Mouse (Mus musculus) testis, adult 2 months (tissue): ENCODE results near the gene Fam149a. TPM values are rescaled to one million over a fixed set of nuclear protein-coding genes. Genes with fewer than 3 reads are reported as not detected.
A peak's percentile ranks its signal among the peaks of the same experiment; 100 is the strongest.

Experiments used
- H3K27ac ChIP-seq: fragments of 200-500 bp; 2 replicates; pipeline ENCODE4 v1.5.1; 2012; ENCODE audit warnings: low read depth, low read length; ENCODE audit not compliant: control insufficient read depth, insufficient read depth
- H3K27me3 ChIP-seq: fragments of 200-500 bp; 2 replicates; pipeline ENCODE4 v1.6.1; 2012; ENCODE audit warnings: mild to moderate bottlenecking, low read length, moderate library complexity; ENCODE audit not compliant: control insufficient read depth, insufficient read depth
- H3K36me3 ChIP-seq: fragments of 200-500 bp; 2 replicates; pipeline ENCODE4 v1.6.1; 2012; ENCODE audit warnings: mild to moderate bottlenecking, low read length; ENCODE audit not compliant: control insufficient read depth, insufficient read depth
- H3K4me1 ChIP-seq: fragments of 200-500 bp; 2 replicates; pipeline ENCODE4 v1.6.1; 2012; ENCODE audit warnings: low read length; ENCODE audit not compliant: control insufficient read depth, insufficient read depth
- H3K4me3 ChIP-seq: fragments of 200-500 bp; 2 replicates; pipeline ENCODE4 v1.5.1; 2012; ENCODE audit warnings: low read depth, mild to moderate bottlenecking, low read length, moderate library complexity, mixed read lengths; ENCODE audit not compliant: control insufficient read depth
- CTCF ChIP-seq: fragments of 200-500 bp; IDR thresholded peaks from 2 replicates; pipeline ENCODE4 v1.5.1; 2012; ENCODE audit warnings: low read depth, mild to moderate bottlenecking, inconsistent platforms, low read length, moderate library complexity; ENCODE audit not compliant: control insufficient read depth, insufficient read depth, insufficient replicate concordance
- POLR2A ChIP-seq: fragments of 200-500 bp; IDR thresholded peaks from 2 replicates; pipeline ENCODE4 v1.6.1; 2012; ENCODE audit warnings: low read depth, mild to moderate bottlenecking, inconsistent platforms, low read length, moderate library complexity; ENCODE audit not compliant: control insufficient read depth
- polyA plus RNA-seq: library from polyadenylated mRNA; depleted of rRNA; stranded (reverse); fragments of >200 nt; gene quantifications from 2 replicates; pipeline ENCODE4 v1.2.3, GENCODE M21; 2012

The Fam149a gene
- polyA plus RNA-seq, 1 experiment: 0.25 TPM

DNA sequence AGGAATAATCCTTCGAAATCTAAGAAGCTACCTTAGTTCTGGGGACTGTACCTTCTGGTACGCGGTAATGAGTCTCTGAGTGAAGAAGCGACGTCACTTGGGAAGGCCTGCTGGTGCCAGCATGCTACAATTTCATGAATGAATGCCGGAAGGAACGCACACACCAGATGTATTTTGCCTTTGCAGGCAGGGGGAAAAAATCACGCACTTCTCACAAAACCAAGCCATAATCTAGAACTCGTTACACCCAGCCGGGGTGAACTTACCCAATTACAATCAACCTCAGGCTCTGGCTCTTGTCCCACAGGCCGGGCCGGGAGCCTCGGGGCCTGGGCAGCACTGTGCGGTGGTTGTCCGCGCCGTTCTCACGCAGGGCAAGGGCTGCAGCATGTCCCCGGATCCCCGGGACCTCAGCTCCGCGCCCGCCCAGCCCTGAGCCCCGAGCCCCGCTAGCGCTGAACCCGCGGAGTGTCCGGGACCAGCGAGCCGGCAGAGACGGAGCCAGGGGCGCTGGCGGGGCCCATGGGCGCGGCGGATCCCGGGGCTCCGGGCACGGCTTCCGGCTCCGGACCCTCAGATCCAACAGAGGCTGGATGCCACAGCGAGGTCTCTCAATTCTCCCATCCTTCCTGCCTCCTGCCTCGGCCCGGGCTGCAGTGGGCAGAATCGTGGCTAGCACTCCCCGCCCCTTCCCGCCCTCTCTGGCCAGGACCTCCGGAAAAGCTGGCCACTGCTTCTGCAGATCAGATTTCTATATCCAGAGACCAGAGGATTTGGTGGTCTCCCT lies 23.8 kb downstream of the Fam149a start:
- H3K4me3 ChIP-seq: peak overlapping the region; percentile 52
- H3K36me3 ChIP-seq: no peaks in the 10 kb centered on the region
- peaks cover 11% of the 10 kb centered on the region for H3K4me1 ChIP-seq
- no peak for TF ChIP-seq POLR2A
- TF ChIP-seq CTCF: no peak
- H3K27ac ChIP-seq: no peak overlapping the region
- peaks cover 3% of the 10 kb centered on the region; the same call in 1 of the 2 replicates for H3K27me3 ChIP-seq

DNA sequence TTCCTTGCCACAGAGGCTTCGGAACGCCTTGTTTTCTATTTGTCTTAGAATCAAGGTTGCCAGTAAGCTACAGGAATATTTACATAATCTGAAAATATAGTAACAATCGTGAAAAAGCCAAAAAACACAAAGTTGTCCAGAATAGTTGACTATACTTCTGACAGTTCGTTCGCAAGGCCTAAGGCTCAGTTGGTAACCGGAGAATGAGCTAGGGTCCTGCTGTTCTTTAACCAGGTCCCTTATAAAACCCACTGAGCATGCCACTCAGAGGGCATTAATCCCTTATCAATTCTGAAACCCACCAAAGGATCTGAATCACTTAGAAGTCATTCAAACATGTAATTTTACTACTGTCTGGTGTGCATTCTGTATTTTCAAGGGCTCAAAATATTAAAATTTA lies 26.3 kb downstream of the Fam149a start:
- H3K4me3 ChIP-seq: no peak overlapping the region
- no peaks in the 10 kb centered on the region for H3K36me3 ChIP-seq
- TF ChIP-seq POLR2A: no peak
- no peak for TF ChIP-seq CTCF
- no peak overlapping the region for H3K27ac ChIP-seq
- peaks cover 3% of the 10 kb centered on the region; the same call in 1 of the 2 replicates for H3K27me3 ChIP-seq
- peaks cover 8% of the 10 kb centered on the region for H3K4me1 ChIP-seq

DNA sequence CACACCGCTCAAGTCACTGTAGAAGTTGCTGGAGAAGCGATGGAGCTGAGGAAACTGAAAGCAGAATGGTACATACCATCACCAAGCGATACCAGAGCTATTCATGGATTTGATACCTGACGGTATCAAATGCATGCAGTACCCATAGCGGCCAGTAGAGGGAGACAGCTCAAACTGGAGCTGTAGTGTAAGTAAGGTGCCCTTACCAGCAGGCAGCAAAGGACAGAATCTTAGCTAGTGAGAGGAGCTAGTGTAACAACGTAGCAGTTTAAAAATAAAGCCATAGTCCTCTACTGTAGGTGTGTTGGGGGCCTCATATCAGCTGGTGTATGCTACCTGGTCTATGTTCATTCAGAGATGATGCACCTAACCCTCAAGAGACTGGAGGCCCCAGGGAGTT lies 37.1 kb downstream of the Fam149a start:
- Histone ChIP-seq H3K4me3 (no peak overlapping the region), H3K27me3 (no peaks in the 10 kb centered on the region), H3K36me3 (no peaks in the 10 kb centered on the region), H3K4me1 (no peaks in the 10 kb centered on the region), H3K27ac (no peak overlapping the region)
- TF ChIP-seq POLR2A: no peak
- peak; percentile 47; the same call in 1 of the 2 replicates for TF ChIP-seq CTCF

DNA sequence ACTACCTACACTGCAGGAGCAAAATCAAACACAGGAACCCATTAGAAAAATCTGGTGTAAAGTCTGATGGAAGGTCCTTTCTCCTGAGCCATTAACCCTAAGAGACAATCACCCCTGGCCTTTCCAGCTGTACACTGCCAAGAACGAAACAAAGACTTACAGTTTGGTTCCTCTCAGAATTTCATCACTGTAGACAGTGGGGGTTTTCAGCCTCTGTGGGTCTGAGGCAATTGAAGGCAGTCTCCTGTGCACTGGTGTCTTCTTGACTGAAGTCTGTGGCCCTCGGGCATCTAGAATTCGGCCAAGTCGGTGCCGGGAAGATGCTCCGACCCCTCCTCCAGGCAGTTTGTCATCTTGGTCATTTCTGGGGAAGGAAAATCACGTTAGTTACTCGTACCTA lies 37.8 kb downstream of the Fam149a start:
- Histone ChIP-seq H3K4me3 (no peak overlapping the region), H3K27ac (no peak overlapping the region), H3K36me3 (no peaks in the 10 kb centered on the region), H3K27me3 (no peaks in the 10 kb centered on the region), H3K4me1 (no peaks in the 10 kb centered on the region)
- TF ChIP-seq CTCF: no peak
- no peak for TF ChIP-seq POLR2A

DNA sequence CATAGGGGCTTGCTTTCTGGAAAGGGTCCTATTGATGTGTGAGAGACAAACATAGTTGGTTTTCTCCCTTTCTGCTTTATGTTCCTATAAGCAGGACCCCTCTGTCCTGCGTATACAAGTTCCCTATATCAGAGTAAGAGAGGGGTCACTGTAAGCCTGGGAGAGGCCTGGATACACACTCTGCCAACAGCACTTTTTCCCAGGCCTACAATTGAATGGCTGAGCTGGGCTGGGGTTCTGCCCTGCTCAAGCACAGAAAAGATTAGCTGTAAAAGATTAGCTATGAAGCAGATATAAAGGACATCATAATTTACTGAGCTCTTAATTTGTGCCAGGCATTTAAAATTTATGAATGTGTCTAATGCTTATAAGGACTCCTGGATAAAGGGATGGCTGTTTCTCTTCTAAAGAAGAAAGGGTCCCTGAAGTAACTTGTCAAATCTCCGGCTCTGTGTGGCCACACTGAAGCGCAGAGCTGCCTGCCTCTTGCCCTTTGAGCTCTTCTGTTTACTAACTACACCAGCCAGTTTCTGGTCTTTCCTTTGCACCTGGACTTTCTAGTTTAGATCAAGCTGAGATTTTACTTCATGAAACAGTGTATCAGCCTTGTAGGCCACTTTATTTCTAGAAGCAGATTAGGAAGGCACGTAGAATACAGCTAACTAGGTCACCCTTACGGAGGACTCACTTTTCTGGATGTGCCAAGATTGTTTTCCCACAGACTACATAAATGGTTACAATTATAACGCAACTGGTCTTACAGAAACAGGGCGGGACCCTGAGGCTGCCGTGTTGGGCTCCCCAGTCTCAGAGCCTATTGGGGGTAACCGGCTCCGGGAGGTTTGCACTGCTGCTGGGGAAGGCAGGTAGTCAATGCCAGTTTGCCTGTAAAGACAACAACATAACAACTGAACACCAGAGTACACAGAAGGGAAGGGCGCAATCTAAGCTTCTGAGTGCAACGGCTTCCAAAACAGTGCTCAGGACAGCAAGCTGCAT lies 40.2 kb downstream of the Fam149a start:
- H3K27ac ChIP-seq: no peak overlapping the region
- TF ChIP-seq POLR2A: no peak
- TF ChIP-seq CTCF: no peak
- H3K27me3 ChIP-seq: no peaks in the 10 kb centered on the region
- H3K36me3 ChIP-seq: no peaks in the 10 kb centered on the region
- no peak overlapping the region for H3K4me3 ChIP-seq
- H3K4me1 ChIP-seq: no peaks in the 10 kb centered on the region

DNA sequence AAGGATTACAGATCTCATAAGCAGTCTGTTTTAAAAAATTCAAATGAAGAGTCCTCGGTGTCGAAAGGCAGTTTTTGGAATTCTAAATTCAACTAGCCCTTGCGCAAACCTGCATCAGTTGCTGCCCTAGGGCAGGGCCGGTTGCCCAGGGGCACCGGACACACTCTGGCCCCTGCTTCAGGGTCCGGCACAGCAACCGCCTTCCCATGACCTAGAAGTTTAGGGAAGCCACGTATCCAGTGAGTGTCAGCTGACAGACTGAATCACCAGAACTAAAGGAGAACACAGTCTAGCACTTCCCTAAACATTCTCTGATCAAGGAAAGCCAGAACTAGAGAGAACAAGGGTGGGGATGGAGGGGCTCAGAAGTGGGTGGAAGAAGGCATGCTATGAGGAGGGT lies 48.6 kb downstream of the Fam149a start:
- Histone ChIP-seq H3K4me3 (peak overlapping the region; percentile 67), H3K4me1 (peaks cover 9% of the 10 kb centered on the region), H3K27me3 (no peaks in the 10 kb centered on the region; the same call in 1 of the 2 replicates), H3K27ac (0 out of 2 replicates have a peak overlapping the region, but pooled peaks have one; percentile 10), H3K36me3 (no peaks in the 10 kb centered on the region)
- no peak for TF ChIP-seq POLR2A
- no peak for TF ChIP-seq CTCF

DNA sequence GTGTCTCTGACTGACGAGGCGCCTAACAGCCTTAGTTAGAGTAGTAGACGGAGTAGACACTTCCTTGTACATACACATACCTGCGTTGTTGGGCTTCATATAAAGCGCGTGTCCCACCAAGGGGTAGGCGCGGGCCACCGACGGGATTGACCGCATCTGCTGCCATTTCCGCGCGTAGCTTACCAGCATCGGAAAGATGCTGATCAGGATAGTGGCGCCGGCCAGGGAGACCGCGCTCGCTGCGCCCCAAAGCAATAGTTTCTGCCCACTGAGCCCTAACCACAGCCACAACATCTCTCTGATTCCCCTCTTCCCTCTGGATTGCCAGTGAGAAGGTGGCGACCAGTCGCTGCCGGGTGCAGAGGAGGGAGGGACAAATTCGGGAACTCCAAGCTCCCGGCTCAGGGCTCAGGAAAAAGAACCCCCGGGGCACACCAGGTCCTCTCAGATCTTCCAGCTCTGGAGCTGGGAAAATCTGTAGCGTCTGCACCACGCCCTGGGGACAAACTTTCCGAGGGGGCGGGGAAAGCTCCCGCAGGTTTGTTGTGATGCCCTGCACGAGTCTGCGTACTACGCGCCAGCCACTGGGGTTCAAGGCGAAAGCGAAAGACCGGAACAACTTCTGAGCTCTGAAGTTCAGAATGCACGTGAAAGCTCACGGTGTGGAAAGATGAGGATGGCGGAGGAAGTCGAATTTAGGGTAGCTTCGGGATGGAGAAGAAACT lies 49.2 kb downstream of the Fam149a start, which contains the start of gene Cyp4v3:
Cyp4v3 (minus strand) TSS at position 532 of the 725 bp plus-strand sequence.
- Histone ChIP-seq H3K27ac (0 out of 2 replicates have a peak within 1 kb of the TSS, but pooled peaks have one; percentile 10), H3K36me3 (no peaks in the 10 kb centered on the region), H3K27me3 (no peaks in the 10 kb centered on the region; the same call in 1 of the 2 replicates), H3K4me1 (peaks cover 9% of the 10 kb centered on the region), H3K4me3 (peak within 1 kb of the TSS; percentile 67)
- TF ChIP-seq POLR2A (peak; percentile 26; the same call in 1 of the 2 replicates), CTCF (no peak)
